In genomic region chr4:45508469-45508868, GRCm38 (mm10) we compare ENCODE assay signal across 11 mouse cellular contexts. TPM values are rescaled to one million over a fixed set of nuclear protein-coding genes. Genes with fewer than 3 reads are reported as not detected.
DNase-seq lines count a peak whose midpoint lies in the region; ATAC-seq and TF ChIP-seq lines count a peak whose summit lies in the region.
"Had no signal": no experiment of that assay in that cellular context is flagged by ENCODE, and none has a peak within 500 bp of the region (broad histone marks: within the 10 kb centered on the region; RNA-seq: fewer than 3 reads in every experiment).

No protein-coding gene starts in this region.

- H3K27ac ChIP-seq in heart, embryonic 11.5 days (ENCODE audit: low read depth, low read length) = peak overlapping the region; percentile 92
- peak overlapping the region; percentile 65 for H3K27ac ChIP-seq in hindbrain, postnatal 0 days
- H3K27ac ChIP-seq: macrophage had no signal

- TF ChIP-seq CTCF in hindbrain, postnatal 0 days (IDR thresholded peaks at IDR 0.05; ENCODE audit: low read depth) = no peak

- peak overlapping the region; percentile 46 for H3K4me2 ChIP-seq in heart, embryonic 11.5 days
- no peak overlapping the region for H3K4me2 ChIP-seq in hindbrain, postnatal 0 days (ENCODE audit: low read depth, low read length)

- peaks cover 91% of the 10 kb centered on the region for H3K4me1 ChIP-seq in heart, embryonic 11.5 days (ENCODE audit: control insufficient read depth, insufficient read depth, low read length)
- H3K4me1 ChIP-seq in hindbrain, postnatal 0 days (ENCODE audit: insufficient read depth, low read length) = peaks cover 21% of the 10 kb centered on the region

- no peaks in the 10 kb centered on the region for H3K27me3 ChIP-seq in heart, embryonic 11.5 days (ENCODE audit: control insufficient read depth, insufficient read depth, low read length)
- H3K27me3 ChIP-seq in hindbrain, postnatal 0 days (ENCODE audit: insufficient read depth, low read length) = no peaks in the 10 kb centered on the region

- WGBS in heart, embryonic 11.5 days (ENCODE audit: insufficient replicate concordance) = 38% methylated on average over 6 of the region's 6 CpGs
- WGBS in hindbrain, postnatal 0 days = 44% methylated on average over 6 of the region's 6 CpGs

- H3K9ac ChIP-seq in heart, embryonic 11.5 days (ENCODE audit: low read depth, low read length) = peak overlapping the region; percentile 52
- no peak overlapping the region; the same call in 1 of the 2 replicates for H3K9ac ChIP-seq in hindbrain, postnatal 0 days (replicated peaks; ENCODE audit: low read length)

- H3K9me3 ChIP-seq in heart, embryonic 11.5 days (replicated peaks; ENCODE audit: control insufficient read depth, low read length) = no peaks in the 10 kb centered on the region
- no peaks in the 10 kb centered on the region for H3K9me3 ChIP-seq in hindbrain, postnatal 0 days (ENCODE audit: low read length)

- no peak overlapping the region for H3K4me3 ChIP-seq in heart, embryonic 11.5 days (ENCODE audit: low read depth, low read length)
- no peak overlapping the region for H3K4me3 ChIP-seq in hindbrain, postnatal 0 days (ENCODE audit: low read length)

- no peaks in the 10 kb centered on the region for H3K36me3 ChIP-seq in heart, embryonic 11.5 days (ENCODE audit: control insufficient read depth, insufficient read depth, low read length)
- H3K36me3 ChIP-seq in hindbrain, postnatal 0 days (ENCODE audit: insufficient read depth, low read length) = no peaks in the 10 kb centered on the region

- ATAC-seq in heart, embryonic 11.5 days (replicated peaks; ENCODE audit: insufficient number of reproducible peaks, low FRiP score, low TSS enrichment) = no peak
- ATAC-seq in hindbrain, postnatal 0 days = peak; percentile 55; the same call in 1 of the 2 replicates

- no peak for DNase-seq in heart, adult 9 months (ENCODE audit: low spot score in 2 of 2)
- DNase-seq in spleen, postnatal 36 days (ENCODE audit: low spot score in 2 of 2) = peak; percentile 54 to 58
- no peak for DNase-seq in spleen, postnatal 4 days (ENCODE audit: low spot score in 2 of 2)
- peak; percentile 45 for DNase-seq in hindbrain, postnatal 0 days (ENCODE audit: low spot score)
- DNase-seq in telencephalon, adult 2 months (ENCODE audit: low read depth, low spot score) = peak; percentile 60
- DNase-seq in retina, embryonic 14.5 days (ENCODE audit: low spot score) = no peak
- DNase-seq in left cerebral cortex, adult 18-20 months (ENCODE audit: low spot score in 2 of 2) = no peak
- DNase-seq: cerebellum, postnatal 36 days; gastrocnemius, postnatal 14 days had no signal

RNA-seq across cellular contexts. Expression of gene Shb, which starts 23.8 kb away (rescaled TPM):
- 9.2 and 11.1 TPM in 2 replicates for polyA plus RNA-seq in heart, embryonic 11.5 days (2014; fragmentation: Nextera tagmentation; extraction: Ambion mirVana)
- 29.0 and 33.6 TPM in 2 replicates for total RNA-seq in hindbrain, postnatal 0 days (2014; rRNA removed)
- 5.5 and 6.1 TPM in 2 replicates for polyA plus RNA-seq in hindbrain, postnatal 0 days (2015; fragmentation: Nextera tagmentation; extraction: Ambion mirVana)
- total RNA-seq in left cerebral cortex, adult 18-20 months (2021) = 10 to 100 TPM in 1 of 2 experiments, 1 to 10 TPM in 1; 8.3 to 12.9 TPM

Comparison
In these comparisons a context has a peak if more than half of its experiments do, and no peak if none do; other contexts are left out.
1. DNase-seq: peak in spleen, postnatal 36 days (2 of 2), hindbrain, postnatal 0 days (single experiment) and telencephalon, adult 2 months (single experiment); none in heart, adult 9 months (0 of 2), spleen, postnatal 4 days (0 of 2), retina, embryonic 14.5 days (single experiment) and left cerebral cortex, adult 18-20 months (0 of 2).